8 mouse cellular contexts compared by ENCODE assay signal in genomic region chr3:28805301-28806097, GRCm38 (mm10). TPM values are rescaled to one million over a fixed set of nuclear protein-coding genes. Genes with fewer than 3 reads are reported as not detected.
DNase-seq lines count a peak whose midpoint lies in the region; ATAC-seq lines count a peak whose summit lies in the region.

TSS of gene Rpl22l1 (plus strand) at chr3:28805436.

- ATAC-seq in megakaryocyte progenitor cell, adult 5-6 weeks (replicated peaks; ENCODE audit: poor library complexity): peak; percentile 94

- DNase-seq in adipocyte (ENCODE audit: low spot score): peak; percentile 98
- DNase-seq in embryo, embryonic 10 days (ENCODE audit: low spot score): peak; percentile 99
- DNase-seq in gastrocnemius, postnatal 10 days: peak; percentile 97
- peak; percentile 99 for DNase-seq in induced T-regulatory cell, adult 2 months (ENCODE audit: low read depth)
- DNase-seq in left cerebral cortex, adult 9 months (ENCODE audit: low spot score in 2 of 2): peak; percentile 93 to 98
- peak; percentile 98 for DNase-seq in right cerebral cortex, postnatal 14 days
- peak; percentile 99 to 100 for DNase-seq in urinary bladder, postnatal 36 days (ENCODE audit: low spot score in 2 of 2)

RNA-seq across cellular contexts. Expression of gene Rpl22l1, which starts in this region (rescaled TPM):
- total RNA-seq in gastrocnemius, postnatal 10 days (2021): 100 to 1,000 TPM; 189 to 202 TPM
- 915 and 1,007 TPM in 2 replicates for total RNA-seq in megakaryocyte progenitor cell, adult 5-6 weeks (2015)
- total RNA-seq in megakaryocyte progenitor cell, adult 5-6 weeks (2017): 102 and 149 TPM in 2 replicates

Comparison
In these comparisons a context has a peak if more than half of its experiments do, and no peak if none do; other contexts are left out.
1. Peak in every context shown above with its lines: DNase-seq and ATAC-seq.